Mouse (Mus musculus) C2C12 (cell line): ENCODE data around the gene Gm29797. TPM values are rescaled to one million over a fixed set of nuclear protein-coding genes. Genes with fewer than 3 reads are reported as not detected.

Experiments
- H3K27me3 ChIP-seq: one replicate; pipeline ENCODE4 v1.6.1; 2011; ENCODE audit not compliant: control insufficient read depth, insufficient read depth, insufficient read length
- H3K36me3 ChIP-seq: one replicate; pipeline ENCODE4 v1.6.1; 2011; ENCODE audit not compliant: control insufficient read depth, insufficient read depth
- H3K4me3 ChIP-seq: one replicate; pipeline ENCODE4 v1.5.1; 2011; ENCODE audit warnings: mild to moderate bottlenecking, control low read depth; ENCODE audit not compliant: poor library complexity, insufficient read depth, severe bottlenecking
- H3K79me2 ChIP-seq: one replicate; pipeline ENCODE4 v1.6.1; 2011; ENCODE audit not compliant: control insufficient read depth, insufficient read depth
- H3K79me3 ChIP-seq: one replicate; pipeline ENCODE4 v1.6.1; 2011; ENCODE audit warnings: low read depth, control low read depth
- H3ac ChIP-seq: one replicate; pipeline ENCODE3; 2011; ENCODE audit warnings: low read depth; ENCODE audit not compliant: control insufficient read depth, insufficient read length
- CEBPB ChIP-seq: IDR thresholded peaks from one replicate; pipeline ENCODE4 v1.6.1; 2011; ENCODE audit warnings: low read depth, mild to moderate bottlenecking, control low read depth, moderate library complexity
- CTCF ChIP-seq: IDR thresholded peaks from one replicate; pipeline ENCODE4 v1.5.1; 2011; ENCODE audit not compliant: control insufficient read depth, insufficient read depth, insufficient read length
- FOSL1 ChIP-seq: IDR thresholded peaks from one replicate; pipeline ENCODE4 v1.8.0; 2011; ENCODE audit warnings: mild to moderate bottlenecking, low read length; ENCODE audit not compliant: poor library complexity, insufficient read depth, severe bottlenecking
- MAX ChIP-seq: IDR thresholded peaks from one replicate; pipeline ENCODE4 v1.6.1; 2011; ENCODE audit warnings: mild to moderate bottlenecking, control low read depth
- MYOD1 ChIP-seq: IDR thresholded peaks from one replicate; pipeline ENCODE4 v1.6.1; 2011; ENCODE audit warnings: low read depth; ENCODE audit not compliant: control insufficient read depth, insufficient read length
- MYOG ChIP-seq: IDR thresholded peaks from one replicate; pipeline ENCODE4 v1.6.1; 2011; ENCODE audit not compliant: control insufficient read depth, insufficient read length; ENCODE audit errors: extremely low read depth
- USF1 ChIP-seq: IDR thresholded peaks from one replicate; pipeline ENCODE4 v1.6.1; 2011; ENCODE audit warnings: low read depth, mild to moderate bottlenecking, control low read depth, moderate library complexity
- polyA plus RNA-seq: library from polyadenylated mRNA; unstranded; fragments of >200 nt; fragmentation: generic; extraction: Trizol; gene quantifications from one replicate; pipeline ENCODE4 v1.2.1, GENCODE M21; 2012; ENCODE audit warnings: missing spikeins

The Gm29797 gene
- polyA plus RNA-seq, 1 experiment = 0.05 TPM

DNA sequence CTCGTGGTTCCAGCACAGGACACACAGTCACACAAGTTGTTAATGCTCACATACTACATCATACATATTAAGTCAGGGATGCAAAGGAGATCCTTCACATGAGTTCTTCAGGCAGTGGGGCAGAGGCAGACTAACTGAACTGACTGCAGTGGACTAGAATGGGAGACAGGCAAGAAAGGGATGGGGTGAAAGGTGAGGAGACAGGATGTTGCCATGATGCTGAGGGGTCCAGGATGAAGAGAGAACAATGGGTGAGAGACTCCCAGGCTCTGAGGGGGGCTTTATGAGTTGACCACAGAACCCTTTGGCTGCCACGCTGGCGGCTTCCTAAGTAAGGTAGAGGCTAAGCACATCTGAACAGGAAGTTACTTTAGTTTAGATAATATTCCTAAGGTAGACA, 37.7 kb downstream of the Gm29797 start:
- H3K79me3 ChIP-seq = peaks cover 14% of the 10 kb centered on the region
- no peak overlapping the region for H3K4me3 ChIP-seq
- TF ChIP-seq CTCF (no peak), USF1 (no peak), MYOG (no peak), MYOD1 (no peak), CEBPB (no peak)
- H3K79me2 ChIP-seq = peaks cover 24% of the 10 kb centered on the region
- no peaks in the 10 kb centered on the region for H3K36me3 ChIP-seq
- H3K27me3 ChIP-seq = peaks cover 4% of the 10 kb centered on the region
- H3ac ChIP-seq = no peak overlapping the region

DNA sequence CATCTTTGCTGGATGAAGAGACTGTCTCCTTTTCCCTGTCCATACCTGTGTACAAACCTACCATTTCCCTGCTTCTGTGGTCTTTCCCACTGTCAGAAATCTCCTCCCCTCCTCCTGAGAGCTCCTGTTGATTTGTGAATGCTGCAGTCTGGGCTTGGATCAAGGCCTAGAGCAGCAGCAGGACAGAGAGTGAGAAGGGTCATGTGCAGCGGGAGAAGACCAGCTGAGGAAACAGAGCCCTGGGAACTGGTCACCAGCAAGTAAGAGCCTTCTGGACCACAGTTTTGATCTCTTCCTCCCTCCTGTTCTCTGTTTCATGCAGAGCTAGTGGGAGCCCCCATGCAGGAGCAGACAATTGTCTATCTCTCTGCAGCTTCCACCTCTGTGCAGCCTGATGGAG, 38.9 kb downstream of the Gm29797 start:
- TF ChIP-seq MYOD1 (no peak), MAX (no peak), CTCF (no peak), MYOG (no peak), CEBPB (no peak)
- Histone ChIP-seq H3K4me3 (no peak overlapping the region), H3K27me3 (peaks cover 4% of the 10 kb centered on the region), H3K79me3 (peaks cover 14% of the 10 kb centered on the region), H3K36me3 (no peaks in the 10 kb centered on the region), H3ac (no peak overlapping the region), H3K79me2 (peaks cover 24% of the 10 kb centered on the region)

DNA sequence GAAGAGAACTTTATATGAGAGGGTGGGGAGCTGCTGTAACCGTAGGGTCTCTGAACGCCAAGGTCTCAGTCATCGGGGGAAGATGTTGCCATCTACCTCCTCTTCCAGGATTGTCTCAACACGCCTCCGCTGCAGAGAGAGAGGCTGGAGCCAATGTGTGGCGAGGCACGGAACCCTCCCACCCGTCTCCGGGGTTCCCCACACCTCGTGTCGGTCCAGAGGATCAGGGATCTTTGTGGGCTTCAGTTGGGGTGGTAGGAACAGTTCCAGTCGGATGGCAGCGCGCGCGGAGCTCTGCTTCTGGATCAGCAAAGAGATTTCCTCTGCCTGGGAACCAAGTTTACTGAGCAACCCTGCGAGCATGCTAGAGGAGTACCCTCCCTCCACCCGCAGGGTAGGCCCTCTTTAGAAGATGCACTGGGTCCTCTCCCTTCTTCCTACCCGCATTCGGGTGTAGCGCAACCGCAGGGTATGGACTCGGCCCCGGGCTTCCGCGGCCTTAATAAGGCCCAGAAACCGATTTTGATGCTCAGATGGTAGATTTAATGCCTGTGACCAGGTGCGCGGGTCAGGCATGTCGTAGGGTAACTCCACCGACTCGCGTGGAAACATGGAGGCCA, 40.1 kb downstream of the Gm29797 start:
- no peaks in the 10 kb centered on the region for H3K36me3 ChIP-seq
- peaks cover 17% of the 10 kb centered on the region for H3K79me2 ChIP-seq
- H3ac ChIP-seq = no peak overlapping the region
- TF ChIP-seq MYOD1 = no peak
- TF ChIP-seq USF1 = no peak
- no peak for TF ChIP-seq MAX
- no peak for TF ChIP-seq CTCF
- no peak for TF ChIP-seq MYOG
- no peak overlapping the region for H3K4me3 ChIP-seq
- H3K79me3 ChIP-seq = peaks cover 11% of the 10 kb centered on the region
- peaks cover 4% of the 10 kb centered on the region for H3K27me3 ChIP-seq

DNA sequence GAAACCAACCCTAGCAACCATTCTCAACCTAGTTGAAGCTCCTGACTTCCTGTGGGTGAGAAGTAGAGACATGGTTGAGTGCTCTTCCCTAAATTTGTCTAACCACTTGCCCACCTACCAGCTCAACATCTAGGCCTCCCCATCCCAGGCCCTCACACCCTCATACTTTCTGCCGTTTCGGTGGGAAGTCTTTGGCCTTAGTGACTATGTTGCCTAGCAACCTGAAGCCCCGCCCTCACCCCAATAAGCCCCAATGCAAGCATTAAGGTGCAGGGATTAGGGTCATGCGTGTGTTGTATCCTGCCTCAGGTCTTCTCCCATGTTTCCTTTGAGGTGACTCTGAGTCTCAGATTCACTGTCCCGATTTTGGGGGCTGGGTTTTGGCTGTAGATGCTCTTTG, 41.4 kb downstream of the Gm29797 start, which contains the start of gene Lkaaear1:
Lkaaear1 (minus strand) TSS at position 202 of the 400 bp plus-strand sequence.
- Histone ChIP-seq H3ac (no peak within 1 kb of the TSS), H3K4me3 (no peak within 1 kb of the TSS), H3K79me2 (peaks cover 4% of the 10 kb centered on the region), H3K79me3 (peaks cover under 1% of the 10 kb centered on the region), H3K27me3 (peaks cover 4% of the 10 kb centered on the region), H3K36me3 (no peaks in the 10 kb centered on the region)
- no peak for TF ChIP-seq FOSL1
- TF ChIP-seq USF1 = no peak
- TF ChIP-seq MYOD1 = no peak
- TF ChIP-seq CTCF = no peak
- no peak for TF ChIP-seq MYOG
- TF ChIP-seq MAX = no peak
- TF ChIP-seq CEBPB = no peak

DNA sequence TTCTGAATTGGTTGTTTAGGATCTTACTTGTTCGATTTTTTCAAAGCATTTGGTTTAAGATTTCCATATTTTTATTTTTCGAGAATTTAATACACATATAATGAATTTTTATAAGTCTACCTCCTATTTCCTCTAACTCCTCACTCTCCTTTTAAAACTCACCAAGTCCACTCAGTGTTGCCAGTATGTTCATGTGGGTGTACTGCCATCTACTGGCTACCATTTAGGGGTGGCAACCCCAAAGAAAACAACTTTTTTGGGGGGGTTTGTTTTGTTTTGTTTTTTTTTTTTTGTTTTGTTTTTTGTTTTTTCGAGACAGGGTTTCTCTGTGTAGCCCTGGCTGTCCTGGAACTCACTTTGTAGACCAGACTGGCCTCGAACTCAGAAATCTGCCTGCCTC, 49.8 kb downstream of the Gm29797 start:
- Histone ChIP-seq H3K4me3 (no peak overlapping the region), H3ac (no peak overlapping the region), H3K79me2 (no peaks in the 10 kb centered on the region), H3K27me3 (no peaks in the 10 kb centered on the region), H3K36me3 (no peaks in the 10 kb centered on the region), H3K79me3 (no peaks in the 10 kb centered on the region)
- TF ChIP-seq MYOG = no peak
- no peak for TF ChIP-seq FOSL1
- TF ChIP-seq MYOD1 = no peak
- no peak for TF ChIP-seq CTCF
- no peak for TF ChIP-seq MAX
- no peak for TF ChIP-seq USF1
- no peak for TF ChIP-seq CEBPB

Other genes starting within 250 kb of the Gm29797 start
- gene Zbtb46, start 197.6 kb upstream of the Gm29797 start, polyA plus RNA-seq = 0.68 TPM
- not detected for gene Abhd16b, start 163.8 kb upstream of the Gm29797 start, polyA plus RNA-seq
- gene Tpd52l2, start 159.9 kb upstream of the Gm29797 start, polyA plus RNA-seq = 79.2 TPM
- 34.3 TPM for gene Dnajc5, start 136.5 kb upstream of the Gm29797 start, polyA plus RNA-seq
- gene Uckl1, start 72.1 kb upstream of the Gm29797 start, polyA plus RNA-seq = 20.6 TPM
- gene Prpf6, start 65.2 kb upstream of the Gm29797 start, polyA plus RNA-seq = 41.4 TPM
- gene Zfp512b, start 64.2 kb upstream of the Gm29797 start, polyA plus RNA-seq = 9.8 TPM
- gene Samd10, start 57.8 kb upstream of the Gm29797 start, polyA plus RNA-seq = 1.1 TPM
- 0.06 TPM for gene Sox18, start 14.6 kb downstream of the Gm29797 start, polyA plus RNA-seq
- 1.6 TPM for gene Tcea2, start 23.3 kb downstream of the Gm29797 start, polyA plus RNA-seq
- 66.4 TPM for gene Rgs19, start 36.9 kb downstream of the Gm29797 start, polyA plus RNA-seq
- gene Lkaaear1, start 41.4 kb downstream of the Gm29797 start, polyA plus RNA-seq = not detected
- gene Oprl1, start 58.0 kb downstream of the Gm29797 start, polyA plus RNA-seq = not detected
- not detected for gene Myt1, start 106.3 kb downstream of the Gm29797 start, polyA plus RNA-seq
- 4.4 TPM for gene Pcmtd2, start 180.8 kb downstream of the Gm29797 start, polyA plus RNA-seq
- gene Polr3k, start 207.3 kb downstream of the Gm29797 start, polyA plus RNA-seq = 21.0 TPM